Mouse (Mus musculus) adrenal gland, postnatal 0 days (tissue): ENCODE data around the gene Scgb2b21. TPM values are rescaled to one million over a fixed set of nuclear protein-coding genes. Genes with fewer than 3 reads are reported as not detected.

ENCODE experiments used
- polyA plus RNA-seq: library from polyadenylated mRNA; unstranded; fragments of >200 nt; fragmentation: Nextera tagmentation; extraction: Ambion mirVana; gene quantifications from 2 replicates; pipeline ENCODE4 v1.2.1, GENCODE M21; 2015

Gene Scgb2b21
- polyA plus RNA-seq = not detected in 2 replicates

GRCm38 (mm10) chr7:33520358-33520757 lies at the start of gene Scgb2b21:
Gene Scgb2b21, minus strand, starts transcription at chr7:33520458.

Other genes with a start within 250 kb of the Scgb2b21 start
- not detected in 2 replicates for gene Scgb2b19, start 240.1 kb downstream of the Scgb2b21 start, polyA plus RNA-seq
- not detected in 2 replicates for gene Scgb1b19, start 233.2 kb downstream of the Scgb2b21 start, polyA plus RNA-seq
- not detected in 2 replicates for gene Scgb2b20, start 154.1 kb downstream of the Scgb2b21 start, polyA plus RNA-seq
- not detected in 2 replicates for gene Scgb1b20, start 147.2 kb downstream of the Scgb2b21 start, polyA plus RNA-seq
- gene Scgb2b24, start 218.9 kb upstream of the Scgb2b21 start, polyA plus RNA-seq = not detected in 2 replicates
- not detected in 2 replicates for gene Scgb1b24, start 223.3 kb upstream of the Scgb2b21 start, polyA plus RNA-seq